Mouse (Mus musculus): ENCODE results near the gene Npm3. TPM values are rescaled to one million over a fixed set of nuclear protein-coding genes. Genes with fewer than 3 reads are reported as not detected.
A peak's percentile ranks its signal among the peaks of the same experiment; 100 is the strongest.

The Npm3 gene
- total RNA-seq (2021), result 10 to 100 TPM; 15.0 to 15.9 TPM

DNA sequence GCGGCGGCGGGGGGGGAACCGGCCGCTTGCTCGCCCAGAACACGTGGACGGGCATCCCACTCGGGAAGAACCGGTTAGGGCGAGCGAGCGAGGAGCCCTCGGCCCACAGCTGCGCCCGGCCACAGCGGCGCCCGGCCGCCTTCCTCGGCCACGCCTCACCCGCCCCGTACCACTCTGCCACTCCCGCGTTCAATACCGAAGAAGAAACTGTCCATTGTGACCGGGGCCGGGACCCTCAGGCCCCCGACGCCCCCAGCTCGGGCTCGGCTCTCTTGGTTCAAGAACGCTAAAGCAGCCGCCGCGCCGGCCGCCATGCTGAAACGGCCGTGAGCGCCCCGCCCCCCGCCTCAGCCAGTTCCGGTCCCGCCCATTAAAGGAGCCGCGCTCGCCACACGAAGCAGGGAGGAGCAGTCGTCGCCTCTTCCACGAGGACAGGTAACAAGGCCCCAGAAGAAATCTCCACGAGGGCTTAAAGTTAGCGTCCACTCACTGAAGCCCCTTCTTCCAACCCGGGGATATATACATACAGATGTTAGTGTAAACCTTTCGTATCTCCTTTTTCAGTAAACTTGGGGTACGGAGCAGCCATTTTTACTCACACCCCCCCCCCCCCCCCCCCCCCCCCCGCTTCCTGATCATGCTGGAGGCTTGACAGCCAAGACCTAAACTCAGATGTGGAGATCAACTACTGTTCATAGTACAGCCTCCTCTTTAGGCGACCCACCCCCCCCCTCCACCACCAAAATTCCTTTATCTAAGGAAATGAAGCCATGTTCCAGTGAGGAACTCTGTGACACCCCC, at the start of gene Npm3:
Gene Npm3 (minus strand): TSS at position 349 of the 801 bp plus-strand sequence.
- intact Hi-C loops (cut with DNase I), result no loop called here
- peak; percentile 83 for DNase-seq

DNA sequence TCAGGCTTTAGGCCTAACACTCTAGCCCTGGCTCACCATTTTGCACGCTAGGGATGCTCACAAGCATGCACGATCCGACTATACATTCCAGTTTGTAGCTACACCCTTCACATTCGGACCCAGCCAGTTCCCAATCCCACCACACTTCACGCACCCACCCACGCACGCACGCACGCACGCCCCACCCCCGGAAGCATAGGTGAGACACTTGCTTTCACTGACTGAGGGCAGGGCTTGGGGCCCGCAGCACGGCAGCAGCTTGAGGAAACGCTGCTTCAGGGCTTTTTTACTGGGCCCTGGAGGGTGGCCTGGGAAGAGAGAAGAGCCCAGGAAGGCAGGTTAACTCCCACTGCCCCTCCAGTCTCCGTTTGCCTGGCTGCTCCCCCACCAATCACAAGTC, 47.5 kb upstream of the Npm3 start:
- intact Hi-C loops (cut with DNase I), result no loop called here
- DNase-seq, result no peak

DNA sequence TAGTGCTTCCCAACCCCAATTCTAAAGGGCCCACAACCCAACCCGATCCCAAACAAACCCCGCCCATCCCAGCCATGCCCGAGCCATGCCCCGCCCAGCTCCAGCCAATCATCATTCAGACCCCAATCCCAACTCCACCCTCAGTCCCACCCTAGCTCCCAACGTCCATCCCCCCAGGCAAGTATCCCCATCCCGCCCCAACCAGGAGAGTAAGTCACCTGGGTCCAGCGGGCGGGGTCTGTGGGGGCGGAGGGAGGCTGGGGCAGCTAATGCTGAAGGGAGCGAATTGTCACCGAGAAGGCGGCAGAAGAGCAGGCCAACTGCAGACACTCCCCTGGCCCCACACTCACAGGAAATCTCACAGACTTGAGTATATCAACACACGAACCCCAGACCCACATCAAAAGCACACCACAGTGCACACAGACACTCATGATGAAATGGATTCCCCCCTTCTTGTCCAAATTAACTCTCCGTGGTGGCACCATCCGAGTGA, 46.7 kb upstream of the Npm3 start:
- no peak for DNase-seq
- intact Hi-C loops (cut with DNase I), result no loop called here

DNA sequence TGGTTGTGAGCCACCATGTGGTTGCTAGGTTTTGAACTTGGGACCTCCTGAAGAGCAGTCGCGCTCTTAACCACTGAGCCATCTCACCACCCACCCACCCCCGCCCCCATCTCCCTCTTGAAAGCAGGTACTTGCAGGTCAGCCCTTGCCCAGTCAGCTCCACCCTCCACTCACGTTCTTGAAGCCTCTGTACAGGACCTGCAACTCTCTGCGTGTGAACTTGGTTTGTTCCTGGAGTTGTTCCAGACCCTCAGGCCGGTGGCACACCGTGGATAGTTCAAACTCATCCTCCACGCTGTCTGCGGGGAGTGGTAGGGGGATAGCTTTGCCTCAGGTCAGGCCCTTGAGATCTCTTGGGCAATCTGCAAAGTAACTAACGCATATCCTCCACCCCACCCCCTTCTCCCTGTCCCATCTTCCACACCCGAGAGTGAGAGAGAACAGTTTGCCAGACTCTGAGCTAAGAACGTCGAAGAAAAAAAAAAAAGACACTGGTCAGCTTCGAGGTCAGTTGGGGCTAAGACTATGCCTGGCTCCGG, 46.1 kb upstream of the Npm3 start:
- intact Hi-C loops (cut with DNase I), result no loop called here
- no peak for DNase-seq

GRCm38 (mm10) chr19:45794718-45795117, 45.3 kb upstream of the Npm3 start:
- DNase-seq, result no peak
- intact Hi-C loops (cut with DNase I), result no loop called here

DNA sequence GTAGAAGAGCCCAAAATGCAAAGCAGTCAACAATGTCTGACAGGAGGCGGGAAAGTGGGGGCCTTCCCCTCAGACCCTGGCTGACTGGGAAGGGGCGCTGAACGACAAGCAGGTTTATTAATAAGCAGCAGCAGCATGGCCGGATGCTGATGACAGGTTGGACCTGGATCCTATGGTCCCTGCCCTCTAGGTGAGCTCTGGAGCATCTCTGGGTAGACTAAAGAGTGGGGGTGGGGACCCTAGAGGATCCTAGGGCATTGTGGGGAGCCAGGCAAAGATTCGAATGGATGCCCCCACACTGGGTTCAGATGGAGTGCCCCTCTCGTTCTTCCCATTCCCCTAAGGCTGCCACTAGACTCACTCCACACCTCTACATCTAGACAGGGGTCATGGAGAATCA, 43.0 kb upstream of the Npm3 start:
- intact Hi-C loops (cut with DNase I), result no loop called here
- DNase-seq, result no peak

DNA sequence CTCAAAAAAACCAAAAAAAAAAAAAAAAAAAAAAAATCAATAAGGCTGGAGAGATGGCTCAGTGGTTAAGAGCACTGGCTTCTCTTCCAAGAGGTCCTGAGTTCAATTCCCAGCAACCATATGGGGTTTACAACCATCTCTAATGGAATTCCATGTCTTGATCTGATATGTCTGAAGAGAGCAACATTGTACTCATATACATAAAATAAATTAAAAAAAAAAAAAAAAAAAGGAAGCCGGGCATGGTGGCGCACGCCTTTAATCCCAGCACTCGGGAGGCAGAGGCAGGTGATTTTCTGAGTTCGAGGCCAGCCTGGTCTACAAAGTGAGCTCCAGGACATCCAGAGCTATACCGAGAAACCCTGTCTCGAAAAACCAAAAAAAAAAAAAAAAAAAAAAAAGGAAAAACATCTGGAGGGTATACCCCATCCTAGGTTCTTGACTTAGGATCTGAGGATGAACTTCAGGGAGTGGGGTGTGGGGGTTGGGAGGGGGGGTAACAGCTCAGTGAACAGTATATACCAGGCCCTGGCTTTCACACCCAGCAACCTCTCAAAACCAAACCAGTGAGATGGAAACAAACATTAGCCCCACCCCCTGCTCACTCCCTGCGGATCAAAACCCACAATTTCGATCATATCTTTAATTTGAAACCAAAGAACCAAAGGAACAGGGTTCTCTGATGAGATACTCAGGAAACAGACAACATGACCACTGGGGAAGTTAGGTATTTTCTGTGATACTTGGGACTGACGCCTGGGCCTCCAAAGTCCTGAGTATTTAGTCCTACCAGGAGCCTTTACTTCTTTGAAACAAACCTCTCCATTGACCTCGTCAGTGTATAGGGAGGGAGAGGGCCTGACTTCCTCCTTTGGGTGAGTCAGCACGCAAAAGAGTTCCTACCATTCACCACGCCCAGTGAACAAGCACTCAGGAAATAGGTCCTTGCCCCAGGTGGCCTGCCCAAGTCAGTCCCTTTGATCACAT, 40.8 kb upstream of the Npm3 start:
- intact Hi-C loops (cut with DNase I), result no loop called here
- DNase-seq, result no peak

- no peak for DNase-seq
- intact Hi-C loops (cut with DNase I), result no loop called here
Observed at GRCm38 (mm10) chr19:45789365-45789764, 40.0 kb upstream of the Npm3 start.

DNA sequence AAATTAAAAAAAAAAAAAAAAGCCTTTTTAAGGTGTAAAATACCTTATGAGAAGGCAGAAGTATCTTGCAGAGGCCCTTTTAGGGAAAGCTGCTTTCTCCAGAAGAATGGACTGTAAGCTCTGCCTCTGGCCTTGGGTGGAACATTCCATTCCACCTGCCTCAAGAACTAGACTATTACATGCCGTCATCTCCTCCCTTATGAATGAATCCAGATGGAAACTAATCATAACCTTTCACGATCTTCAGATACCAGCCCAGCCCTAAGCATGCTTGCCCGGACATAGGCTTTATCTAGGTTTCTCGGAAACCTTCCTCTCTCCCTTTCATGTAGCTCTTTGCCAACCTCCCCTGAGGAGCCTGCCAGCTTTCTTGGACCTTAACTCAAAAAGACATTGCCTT, 38.9 kb upstream of the Npm3 start:
- intact Hi-C loops (cut with DNase I), result no loop called here
- DNase-seq, result no peak

- intact Hi-C loops (cut with DNase I), result no loop called here
- DNase-seq, result no peak
Observed at GRCm38 (mm10) chr19:45787450-45787849, 38.1 kb upstream of the Npm3 start.

GRCm38 (mm10) chr19:45785470-45785869, 36.1 kb upstream of the Npm3 start:
- intact Hi-C loops (cut with DNase I), result no loop called here
- no peak for DNase-seq

DNA sequence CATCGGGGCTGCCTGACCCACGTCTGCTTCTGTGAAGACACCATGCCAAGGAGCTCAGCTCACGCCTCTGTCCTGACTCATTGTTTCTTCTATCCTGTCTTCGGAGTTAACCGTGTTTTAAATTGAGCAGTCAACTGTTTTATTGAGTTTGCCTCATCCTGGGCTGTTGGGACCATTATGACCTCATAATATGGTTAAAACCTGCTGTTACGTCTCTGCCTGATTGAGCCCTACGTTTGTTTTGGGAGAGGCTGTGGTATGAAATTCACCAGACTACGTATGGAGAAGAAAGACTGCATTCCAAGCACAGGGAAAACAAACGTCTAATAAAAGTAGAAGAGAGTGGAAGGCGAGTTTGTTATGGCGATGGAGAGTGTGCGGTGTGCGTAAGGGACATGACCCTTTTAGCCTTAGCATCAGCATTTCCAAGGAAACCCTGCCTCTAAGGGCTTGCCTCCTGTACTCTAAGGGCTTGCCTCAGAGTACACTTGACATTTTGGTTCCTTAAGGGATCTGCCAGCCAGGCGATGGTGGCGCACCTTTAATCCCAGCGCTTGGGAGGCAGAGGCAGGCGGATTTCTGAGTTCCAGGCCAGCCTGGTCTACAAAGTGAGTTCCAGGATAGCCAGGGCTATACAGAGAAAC, 34.7 kb upstream of the Npm3 start:
- intact Hi-C loops (cut with DNase I), result no loop called here
- no peak for DNase-seq

DNA sequence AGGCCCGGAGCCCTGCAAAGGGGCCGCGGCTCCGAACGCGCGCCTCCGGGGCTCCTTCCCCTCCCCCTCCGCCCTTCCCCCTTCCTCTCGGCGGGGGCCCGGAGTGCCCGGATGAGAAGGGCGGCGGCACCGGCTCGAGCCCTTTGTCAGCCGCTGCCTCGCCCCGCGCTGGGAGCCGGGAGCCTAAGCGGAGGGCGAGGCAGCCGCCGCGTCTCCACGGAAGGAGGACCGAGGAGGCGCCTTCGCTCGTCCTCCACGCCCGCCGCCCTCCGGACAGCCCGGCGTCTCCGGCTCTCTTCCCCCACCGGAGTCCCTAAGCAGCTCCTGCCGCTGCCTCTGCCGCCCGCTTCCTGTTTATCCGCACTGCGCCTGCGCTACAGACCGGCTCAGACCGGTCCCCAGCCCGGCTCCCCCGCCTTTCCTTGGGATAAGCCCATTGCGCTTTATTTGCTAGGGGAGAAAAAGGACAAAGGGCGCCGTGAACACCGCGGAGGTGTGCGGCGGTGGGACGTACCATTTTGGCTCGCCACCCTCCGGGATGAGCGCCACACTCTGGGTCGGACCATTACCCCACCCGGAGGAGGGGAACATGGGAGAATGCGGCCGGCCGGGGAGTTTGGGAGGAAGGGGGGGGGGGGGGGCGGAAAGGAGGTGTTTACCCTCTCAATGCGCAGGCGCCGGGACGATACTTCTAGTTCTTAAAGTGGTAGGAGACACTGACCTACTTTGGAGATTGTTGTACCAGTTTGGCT, 34.0 kb upstream of the Npm3 start, which contains the start of gene Mgea5:
Gene Mgea5 (minus strand): TSS at position 657 of the 752 bp plus-strand sequence.
- DNase-seq, result peak; percentile 94 to 98
- intact Hi-C loops (cut with DNase I), result no loop called here

GRCm38 (mm10) chr19:45782315-45783001, 33.1 kb upstream of the Npm3 start:
- intact Hi-C loops (cut with DNase I), result no loop called here
- peak; percentile 71 to 76 for DNase-seq

DNA sequence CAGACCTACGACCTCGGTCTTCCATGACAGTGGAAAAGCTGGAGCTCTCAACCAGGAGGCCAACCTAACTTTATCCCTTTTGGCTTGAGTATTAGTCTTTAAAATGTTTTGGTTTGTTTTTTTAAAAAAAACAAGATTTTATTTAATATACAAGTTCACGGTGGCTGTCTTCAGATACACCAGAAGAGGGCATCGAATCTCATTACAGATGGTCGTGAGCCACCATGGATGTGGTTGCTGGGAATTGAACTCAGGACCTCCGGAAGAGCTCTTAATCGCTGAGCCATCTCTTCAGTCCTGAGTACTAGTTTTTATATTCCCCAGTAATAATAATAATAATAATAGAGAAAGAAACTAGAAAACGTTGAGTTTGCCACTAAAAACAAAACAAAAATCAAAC, 32.3 kb upstream of the Npm3 start:
- intact Hi-C loops (cut with DNase I), result loop anchor here (2.0 kb wide), 1 partner anchor 35 kb away; no protein-coding TSS in a partner anchor
- no peak for DNase-seq

GRCm38 (mm10) chr19:45780350-45780915, 31.0 kb upstream of the Npm3 start:
- DNase-seq, result no peak
- intact Hi-C loops (cut with DNase I), result loop anchor here (2.0 kb wide), 1 partner anchor 34 kb away; no protein-coding TSS in a partner anchor

GRCm38 (mm10) chr19:45775486-45775885, 26.1 kb upstream of the Npm3 start:
- DNase-seq, result no peak
- intact Hi-C loops (cut with DNase I), result no loop called here

GRCm38 (mm10) chr19:45771501-45771900, 22.1 kb upstream of the Npm3 start:
- DNase-seq, result no peak
- intact Hi-C loops (cut with DNase I), result no loop called here

DNA sequence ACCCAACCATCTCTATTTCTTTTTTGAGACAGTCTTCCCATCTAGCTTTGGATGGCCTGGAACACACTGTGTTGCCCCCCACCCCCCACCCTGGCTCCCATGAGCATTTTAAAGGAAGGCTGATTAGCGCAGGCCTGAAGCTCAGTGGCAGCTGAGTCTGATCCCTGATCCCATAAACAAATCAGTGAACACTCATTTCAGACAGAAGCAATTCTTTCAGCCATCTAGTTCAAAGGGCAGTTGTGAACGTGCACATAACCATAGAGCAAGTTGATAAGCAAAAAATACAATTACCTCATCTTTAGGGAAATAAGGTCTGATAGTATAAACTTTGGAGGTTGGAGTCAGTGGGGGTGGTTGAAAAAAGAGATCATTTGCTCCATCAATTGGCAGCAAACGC, 11.4 kb upstream of the Npm3 start:
- intact Hi-C loops (cut with DNase I), result no loop called here
- DNase-seq, result no peak

All from heart, postnatal 36 days (tissue).